Mouse (Mus musculus): ENCODE measurements around the gene Tmem51.

The Tmem51 gene

DNA sequence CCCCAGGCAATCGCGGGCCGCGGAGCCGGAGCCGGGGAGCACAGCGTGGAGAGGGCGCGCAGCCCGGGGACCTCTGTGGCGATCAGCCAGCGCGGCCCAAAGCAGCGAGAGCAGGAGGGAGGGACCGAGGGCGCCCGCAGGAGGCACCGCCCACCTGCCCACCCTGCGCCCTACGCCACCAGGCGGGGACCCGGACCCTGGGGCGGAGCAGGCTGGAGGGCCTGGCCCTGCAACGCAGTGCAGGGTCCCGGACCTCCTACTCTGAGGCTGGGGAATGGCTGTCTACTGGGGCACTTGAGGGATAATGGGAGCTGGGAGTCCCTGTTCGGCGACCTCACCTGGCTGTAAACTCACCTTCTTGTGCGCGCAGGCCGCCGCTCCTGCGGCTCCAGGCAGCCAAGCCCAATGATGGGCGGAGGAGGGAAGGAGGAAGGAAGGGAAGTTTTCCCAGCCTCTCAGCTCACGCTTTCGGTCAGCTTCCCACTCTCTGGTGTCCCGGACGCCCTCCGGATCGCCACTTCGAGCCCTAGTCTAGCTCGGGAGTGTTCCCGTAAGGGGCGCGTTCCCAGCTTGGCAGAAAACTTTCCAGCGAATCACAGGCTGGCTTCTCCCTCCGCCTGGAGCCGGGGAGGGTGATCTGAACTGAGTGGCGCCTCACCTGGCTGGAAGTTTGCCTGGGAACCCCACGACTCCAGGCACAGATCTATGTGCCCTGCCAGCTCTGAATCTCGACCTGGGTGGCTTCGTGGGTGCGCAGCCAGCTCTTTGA lies at the start of gene Tmem51:
TSS of gene Tmem51 (minus strand) at position 174 of the 769 bp plus-strand sequence.
- in situ Hi-C loops (cut with MboI, MseI) = loop anchor here (10.0 kb wide), 1 partner anchor 1540 kb away; no protein-coding TSS in a partner anchor

DNA sequence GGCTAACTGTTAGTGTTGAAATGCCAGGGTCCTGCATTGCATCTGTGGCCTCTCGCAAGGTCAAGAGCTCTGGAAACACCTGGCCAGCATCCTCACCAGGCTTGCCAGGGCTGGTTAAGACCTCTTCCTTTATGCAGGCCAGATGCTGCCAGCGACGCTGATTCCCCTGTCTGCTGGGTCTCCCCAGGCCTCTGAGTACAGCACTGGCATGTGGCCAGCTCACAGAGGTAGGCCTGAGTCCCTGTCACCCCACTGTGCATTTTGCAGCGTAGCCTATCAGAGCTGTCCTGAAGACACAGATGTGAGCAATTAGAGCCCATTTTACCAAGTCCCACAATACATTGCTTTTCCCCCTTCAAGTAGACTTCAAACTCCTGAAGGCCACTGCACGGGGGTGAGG lies 46.1 kb upstream of the Tmem51 start:
- in situ Hi-C loops (cut with MboI, MseI) = no loop called here

DNA sequence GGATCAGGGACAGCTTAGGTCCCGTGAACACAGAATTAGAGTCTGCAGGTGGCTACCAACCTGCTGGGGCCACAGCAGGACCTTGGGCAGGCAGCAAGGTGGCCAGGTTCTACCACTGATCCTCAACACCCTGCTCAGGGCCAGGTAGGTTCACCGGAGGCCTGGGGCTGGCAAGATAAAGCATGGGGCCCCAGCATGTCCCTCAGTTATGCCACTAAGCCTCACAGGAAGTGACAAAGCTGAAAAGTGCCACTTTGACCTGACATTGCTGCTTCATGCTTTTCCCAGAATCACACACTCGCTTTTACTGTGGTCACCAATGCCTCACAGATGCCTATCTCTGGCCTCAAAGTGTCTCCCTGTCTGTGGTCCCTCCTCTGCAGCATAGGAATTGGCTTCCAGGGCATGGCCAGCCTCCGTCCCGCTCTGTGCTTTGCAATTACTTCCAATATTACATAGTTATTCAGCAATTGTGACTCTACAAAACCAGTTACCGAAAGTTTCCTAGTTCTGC lies 43.2 kb upstream of the Tmem51 start:
- in situ Hi-C loops (cut with MboI, MseI) = no loop called here

DNA sequence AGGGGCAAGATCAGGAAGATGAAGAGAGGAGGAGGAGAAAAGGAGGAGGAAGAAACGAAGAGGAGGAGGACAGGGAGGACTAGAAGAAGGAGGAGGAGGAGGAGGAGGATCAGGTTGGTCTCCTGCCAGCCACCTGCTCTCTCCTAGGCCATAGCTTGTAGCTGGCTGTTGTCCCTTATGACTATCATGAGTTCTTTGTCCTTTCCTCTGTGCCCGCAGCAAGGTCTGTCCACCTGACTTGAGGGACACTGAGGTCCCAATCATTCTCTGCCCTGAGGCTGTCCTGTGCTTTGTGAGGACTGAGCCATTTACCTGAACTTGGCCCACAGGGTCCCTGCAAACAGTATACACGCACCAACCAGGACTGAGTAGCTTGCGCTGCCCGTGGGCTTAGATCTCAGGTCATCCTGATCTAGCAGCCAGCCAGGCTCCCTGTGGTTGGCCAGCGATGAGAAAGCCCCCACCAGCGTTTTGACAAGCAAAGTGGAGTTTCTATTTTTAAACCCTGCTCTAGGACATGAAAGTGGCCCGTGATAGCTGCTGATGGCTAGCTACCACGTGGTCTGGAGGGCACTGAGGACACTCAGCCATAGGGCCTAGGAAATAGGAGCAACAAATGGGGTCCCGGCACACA lies 42.7 kb upstream of the Tmem51 start:
- in situ Hi-C loops (cut with MboI, MseI) = no loop called here

DNA sequence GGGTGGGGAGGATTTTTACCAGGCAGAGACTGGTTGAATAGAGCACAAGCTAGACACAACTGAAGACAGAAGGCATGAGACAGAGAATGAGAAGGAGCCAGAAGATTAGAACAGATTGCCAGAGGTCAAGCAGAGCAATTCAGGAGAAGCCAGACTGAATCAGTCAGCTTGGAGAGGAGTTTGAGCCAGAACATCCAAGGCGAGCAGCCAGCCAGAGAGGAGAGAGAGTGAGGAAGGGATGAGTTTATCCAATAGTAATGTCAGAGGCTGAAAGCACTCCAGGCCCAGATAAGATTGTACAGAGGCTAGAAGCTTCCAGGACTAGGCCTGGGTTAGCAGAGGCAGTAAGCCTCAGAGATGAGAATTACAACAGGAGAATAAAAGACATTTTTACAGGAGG lies 37.1 kb upstream of the Tmem51 start:
- in situ Hi-C loops (cut with MboI, MseI) = no loop called here

DNA sequence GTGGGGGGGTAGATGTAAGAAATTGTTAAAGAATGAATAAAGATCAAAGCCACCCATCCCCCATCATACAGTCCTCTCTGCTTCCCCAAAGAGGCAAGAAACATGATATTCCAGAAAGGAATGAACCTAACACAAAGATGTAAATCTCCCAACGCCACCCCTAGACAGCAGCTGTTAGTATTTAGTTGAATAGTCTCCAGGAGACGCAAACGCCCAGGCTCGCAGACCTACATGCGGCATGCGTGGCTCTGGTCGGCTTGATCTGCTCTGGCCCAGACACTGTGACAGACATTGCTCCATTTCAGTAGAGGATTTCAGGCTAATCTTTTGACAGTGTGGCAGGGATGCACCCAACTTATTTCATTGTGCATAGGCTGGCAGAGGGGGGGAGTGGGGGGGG lies 34.4 kb upstream of the Tmem51 start:
- in situ Hi-C loops (cut with MboI, MseI) = no loop called here

DNA sequence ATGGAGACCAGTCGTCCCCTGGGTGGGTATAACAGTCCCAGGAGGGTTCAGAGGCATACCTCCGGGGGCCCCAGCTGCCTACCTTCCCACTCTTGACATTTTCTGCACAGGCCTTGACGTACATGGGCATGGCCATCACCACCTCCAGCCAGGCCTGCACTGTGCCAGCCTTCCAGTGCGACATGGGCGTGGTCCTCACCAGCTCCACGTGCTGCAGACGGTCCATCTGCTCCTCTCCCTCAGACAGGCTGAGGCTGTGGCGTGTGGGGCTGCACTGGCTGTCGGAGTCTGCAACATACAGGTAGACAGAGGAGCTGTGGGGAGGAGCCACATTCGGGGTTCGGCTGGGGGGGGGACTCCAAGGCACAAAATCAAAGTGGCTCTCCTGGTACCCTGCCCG lies 33.9 kb upstream of the Tmem51 start:
- in situ Hi-C loops (cut with MboI, MseI) = no loop called here

DNA sequence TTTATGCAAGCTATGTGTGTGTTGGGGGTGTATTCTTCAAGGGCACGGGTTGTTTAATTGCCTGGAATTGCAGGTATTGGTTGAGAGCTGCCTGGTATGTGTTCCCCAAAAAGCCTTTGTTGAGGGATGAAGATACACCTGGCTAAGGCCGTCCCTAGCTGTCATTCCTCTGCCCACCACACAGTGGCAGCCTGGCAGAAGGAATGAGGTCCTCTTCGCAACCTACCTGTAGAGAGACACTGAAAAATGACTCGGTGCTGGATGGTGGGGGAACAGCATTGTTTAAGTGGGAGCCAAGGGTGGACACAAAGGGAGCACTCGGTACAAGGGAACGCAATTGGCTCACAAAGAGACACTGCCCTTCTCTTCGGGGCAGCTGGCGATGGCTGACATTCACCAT lies 29.2 kb upstream of the Tmem51 start:
- in situ Hi-C loops (cut with MboI, MseI) = no loop called here

DNA sequence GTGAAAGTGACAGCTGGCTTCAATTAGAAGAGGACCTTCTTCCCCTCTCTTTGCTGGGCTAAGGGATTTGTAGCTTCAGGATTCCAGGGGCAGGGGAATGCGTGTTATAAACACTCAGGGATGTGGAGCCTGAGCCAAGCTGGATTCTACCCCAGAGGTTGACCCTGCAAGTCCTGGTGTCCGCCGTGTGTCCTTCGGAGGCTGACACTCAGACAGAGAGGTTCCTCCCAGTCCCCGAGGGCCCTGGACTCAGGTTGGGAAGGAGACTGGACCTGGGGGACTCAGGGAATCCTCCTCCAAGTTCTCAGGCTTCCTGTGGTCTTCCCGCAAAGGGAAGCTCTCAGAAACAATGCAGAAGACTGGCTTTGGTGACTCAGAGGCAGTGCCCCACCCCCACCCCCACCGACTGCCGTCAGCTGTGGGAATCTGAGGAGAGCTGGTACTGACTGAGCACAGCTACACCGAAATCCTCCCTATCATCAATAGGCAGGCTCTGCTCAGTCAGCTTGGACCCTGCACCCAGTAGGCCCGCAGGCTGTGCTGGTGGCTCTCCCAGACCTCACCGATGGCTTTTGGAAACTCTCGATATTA lies 19.1 kb upstream of the Tmem51 start:
- in situ Hi-C loops (cut with MboI, MseI) = no loop called here

DNA sequence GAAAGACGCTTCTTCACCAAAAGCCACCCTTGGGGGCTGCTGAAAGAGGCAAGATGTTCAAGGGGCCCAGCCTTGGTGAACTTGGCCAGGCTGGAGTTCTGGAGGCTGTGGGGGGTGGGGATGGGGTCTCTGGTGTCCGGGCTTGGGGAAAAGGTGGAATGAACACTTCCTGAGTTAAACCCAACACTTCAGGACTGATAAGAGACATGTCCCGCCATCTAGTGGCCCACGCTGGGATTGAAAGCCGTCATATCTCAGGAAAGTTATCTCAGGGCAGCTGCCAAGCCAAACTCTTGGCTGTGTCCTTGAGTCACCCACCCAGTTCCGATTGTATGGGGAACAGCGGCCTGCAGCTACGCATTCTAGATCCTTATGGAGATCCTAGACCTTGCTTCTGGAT lies 14.2 kb upstream of the Tmem51 start:
- in situ Hi-C loops (cut with MboI, MseI) = no loop called here

DNA sequence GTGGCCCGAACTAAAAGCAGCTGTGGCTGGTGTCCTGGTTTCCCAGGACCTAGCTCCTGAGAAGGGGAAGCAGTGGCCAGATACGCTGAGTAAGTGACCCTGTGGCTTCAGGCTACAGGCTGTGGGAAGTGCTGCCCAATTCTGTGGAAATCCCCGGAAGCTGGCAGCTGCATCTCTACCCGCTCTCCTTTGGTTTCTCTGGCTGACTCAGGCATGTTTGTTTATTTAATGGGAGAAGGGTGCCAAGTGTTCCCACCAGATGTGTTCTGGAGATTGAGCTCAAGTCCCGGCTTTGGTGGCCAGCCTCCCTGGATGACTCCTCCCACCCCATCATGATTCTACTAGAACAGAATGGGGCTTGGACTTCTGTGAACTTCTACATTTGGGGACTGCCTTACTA lies 13.8 kb upstream of the Tmem51 start:
- in situ Hi-C loops (cut with MboI, MseI) = no loop called here

DNA sequence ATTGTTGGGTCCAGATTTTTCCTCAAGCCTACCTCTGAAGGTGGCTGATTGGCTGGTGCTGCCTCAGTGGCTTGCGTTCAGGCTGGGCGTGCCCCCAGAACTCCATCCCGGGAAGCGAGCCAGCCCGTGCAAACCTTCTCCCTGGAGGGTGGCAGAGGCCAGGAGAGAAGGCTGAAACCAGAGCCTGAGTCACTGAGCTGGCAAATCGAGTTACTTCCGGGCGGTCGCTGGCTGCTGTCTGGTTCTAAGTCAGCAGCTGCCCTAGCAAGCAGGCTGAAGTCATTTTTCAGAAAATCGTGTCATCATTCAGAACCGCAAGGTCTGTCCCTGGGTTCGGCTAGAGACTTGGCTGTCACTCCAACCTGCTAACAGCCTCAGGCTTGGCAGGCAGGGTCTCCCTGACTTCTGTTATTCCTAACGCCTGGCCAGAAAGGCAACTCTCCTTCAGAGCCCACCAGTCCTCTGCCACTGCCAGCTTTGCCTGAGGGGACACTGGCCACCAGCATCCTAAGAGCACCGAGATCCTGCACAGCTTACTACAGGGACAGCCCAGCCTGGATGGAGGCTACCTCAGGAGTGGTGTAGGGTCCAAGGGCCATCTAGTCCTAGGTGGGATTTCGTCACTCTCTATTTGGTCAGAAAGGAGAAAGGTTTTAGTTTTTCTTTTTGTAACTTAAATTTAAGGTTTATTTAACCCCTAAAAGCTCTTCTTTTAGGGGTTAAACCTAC lies 11.6 kb upstream of the Tmem51 start:
- in situ Hi-C loops (cut with MboI, MseI) = no loop called here

DNA sequence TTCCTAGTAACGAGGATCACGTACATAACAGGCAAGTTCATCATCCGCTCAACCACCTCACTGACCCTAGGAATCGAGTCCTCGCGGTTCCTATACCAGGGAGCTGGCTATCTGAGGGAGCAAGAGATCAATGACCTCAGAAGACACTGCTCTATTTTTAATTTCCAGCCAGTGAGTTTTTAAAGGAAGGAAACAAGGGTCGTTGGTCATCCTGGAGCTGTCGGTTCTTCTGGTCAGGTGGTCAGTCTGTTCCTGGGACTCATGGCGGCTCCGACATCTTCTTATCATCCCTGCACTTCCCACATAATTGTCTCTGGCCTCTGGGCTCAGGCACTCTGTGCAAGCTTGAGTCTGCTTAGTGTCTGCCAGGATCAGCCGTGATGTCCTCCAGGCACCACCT lies 10.3 kb upstream of the Tmem51 start:
- in situ Hi-C loops (cut with MboI, MseI) = no loop called here

DNA sequence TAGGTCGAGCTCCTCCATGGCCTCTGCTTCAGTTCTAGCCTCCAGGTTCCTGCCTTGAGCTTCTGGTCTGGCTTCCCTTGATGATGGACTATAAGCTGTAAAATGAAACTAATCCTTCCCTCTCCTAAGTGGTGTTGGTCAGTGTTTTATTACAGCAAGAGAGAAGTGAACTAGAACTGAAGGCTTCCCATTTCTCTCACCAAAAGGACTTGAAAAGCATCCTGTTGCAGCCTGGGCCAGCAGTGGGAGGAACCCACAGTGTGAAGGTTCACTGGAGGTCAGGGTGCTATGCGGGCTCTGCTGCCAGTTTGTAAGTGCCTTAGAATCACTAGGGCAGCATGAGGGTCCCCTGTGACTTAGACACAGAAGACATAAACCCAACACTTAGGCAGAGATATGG lies 7.0 kb upstream of the Tmem51 start:
- in situ Hi-C loops (cut with MboI, MseI) = no loop called here

DNA sequence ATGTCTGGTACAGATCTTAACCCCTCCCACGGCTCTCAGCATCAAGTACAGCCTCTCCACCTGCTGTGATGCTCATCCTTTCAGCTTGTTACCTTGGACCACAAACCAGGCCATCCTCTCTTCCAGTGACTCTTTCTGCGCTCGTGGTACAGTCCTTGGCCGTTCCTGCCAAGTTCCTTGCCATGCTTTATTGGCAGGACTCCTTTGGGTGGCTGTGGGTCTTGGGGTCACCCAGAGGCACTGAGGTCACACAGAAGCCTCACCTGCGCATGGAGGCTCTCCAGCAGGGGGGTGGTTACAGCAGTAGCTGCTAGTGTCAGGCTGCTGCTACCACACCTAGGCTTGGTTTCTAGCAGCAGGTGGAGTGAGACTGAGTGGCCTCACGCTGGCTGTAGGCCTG lies 5.9 kb upstream of the Tmem51 start:
- in situ Hi-C loops (cut with MboI, MseI) = loop anchor here (10.0 kb wide), 1 partner anchor 1545 kb away; no protein-coding TSS in a partner anchor

DNA sequence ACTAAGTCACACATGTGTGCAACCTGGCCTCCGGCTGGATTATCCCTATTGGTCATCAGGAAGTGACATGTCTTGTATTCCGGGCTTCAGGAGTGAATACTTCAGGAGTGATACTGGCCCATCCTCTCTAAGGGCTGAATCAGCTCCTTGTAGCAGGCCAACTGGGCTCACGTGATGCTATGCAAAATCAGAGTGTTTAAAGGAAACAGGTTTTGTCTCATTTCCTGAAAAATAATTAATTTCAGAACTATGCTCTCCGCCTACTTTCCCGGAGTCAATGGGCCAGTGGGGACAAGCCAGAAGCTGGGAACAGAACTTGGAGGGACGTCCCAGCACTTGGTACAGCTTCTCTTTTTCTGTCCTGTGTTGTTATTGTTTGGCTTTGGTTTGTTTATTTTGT lies 4.7 kb upstream of the Tmem51 start:
- in situ Hi-C loops (cut with MboI, MseI) = loop anchor here (10.0 kb wide), 1 partner anchor 1544 kb away; no protein-coding TSS in a partner anchor

DNA sequence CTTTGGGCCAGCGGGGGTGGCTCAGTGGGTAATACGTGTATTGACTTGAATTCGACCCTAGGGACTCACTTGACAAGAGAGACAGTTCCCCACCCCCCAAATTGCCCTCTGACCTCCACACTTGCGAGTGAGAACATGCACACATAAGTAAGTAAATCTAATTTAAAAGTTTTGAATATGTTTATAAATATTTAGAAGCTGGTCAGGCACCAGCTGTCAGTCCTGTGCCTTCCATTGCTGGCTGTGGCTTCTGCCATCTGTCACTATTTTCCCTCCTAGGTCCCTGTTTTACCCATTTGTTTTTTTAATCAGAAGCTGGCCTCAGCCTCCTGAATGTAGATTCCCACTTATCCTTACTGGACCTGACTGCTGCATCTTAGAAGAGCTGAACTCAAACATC lies 4.3 kb upstream of the Tmem51 start:
- in situ Hi-C loops (cut with MboI, MseI) = loop anchor here (10.0 kb wide), 1 partner anchor 1544 kb away; no protein-coding TSS in a partner anchor

DNA sequence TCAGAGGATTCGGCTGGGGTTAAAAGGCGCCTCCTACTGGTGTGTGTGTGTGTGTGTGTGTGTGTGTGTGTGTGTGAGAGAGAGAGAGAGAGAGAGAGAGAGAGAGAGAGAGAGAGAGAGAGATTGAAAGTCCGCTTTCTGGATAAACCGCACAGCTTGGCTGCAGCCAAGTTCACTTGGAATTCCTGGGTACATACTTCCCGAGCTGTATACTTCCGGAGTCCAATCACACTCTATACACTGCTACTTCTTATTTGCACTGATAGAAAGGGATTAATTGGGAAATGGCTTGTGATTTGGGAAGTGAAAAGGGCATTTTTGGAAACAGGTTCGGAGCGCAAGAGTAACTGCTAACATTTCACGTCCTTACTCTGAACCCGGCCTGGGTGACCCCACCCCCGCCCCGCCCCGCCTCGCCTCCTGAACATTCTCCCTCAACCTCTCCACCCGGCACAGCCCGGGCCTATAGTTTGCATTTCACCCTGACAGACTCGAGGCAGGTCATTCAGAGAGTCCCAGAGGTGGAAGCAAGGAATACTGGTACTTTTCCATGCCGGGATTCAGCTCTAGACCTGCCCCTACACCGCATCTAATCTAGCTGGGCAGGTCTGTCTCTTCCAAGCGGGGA lies 946 bp upstream of the Tmem51 start:
- in situ Hi-C loops (cut with MboI, MseI) = loop anchor here (10.0 kb wide), 1 partner anchor 1540 kb away; no protein-coding TSS in a partner anchor

DNA sequence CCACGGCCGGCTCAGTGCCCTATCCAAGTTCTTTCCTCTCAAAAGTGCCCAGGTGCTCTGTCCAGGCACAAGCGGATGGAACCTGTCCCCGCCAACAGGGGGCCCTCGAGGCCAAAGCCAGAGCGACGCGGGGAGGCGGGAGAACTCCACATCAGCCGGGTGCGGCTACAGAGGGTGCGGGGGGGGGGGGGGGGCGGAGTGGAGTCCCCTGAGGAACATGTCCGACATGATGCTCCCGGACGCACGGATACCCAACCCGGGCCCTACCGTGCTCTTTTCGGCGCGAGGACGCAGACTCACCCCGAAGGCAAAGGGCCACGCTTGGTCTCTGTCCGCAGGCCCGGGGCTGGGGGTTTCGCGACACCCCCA lies 358 bp downstream of the Tmem51 start:
- in situ Hi-C loops (cut with MboI, MseI) = loop anchor here (10.0 kb wide), 1 partner anchor 1539 kb away; no protein-coding TSS in a partner anchor

DNA sequence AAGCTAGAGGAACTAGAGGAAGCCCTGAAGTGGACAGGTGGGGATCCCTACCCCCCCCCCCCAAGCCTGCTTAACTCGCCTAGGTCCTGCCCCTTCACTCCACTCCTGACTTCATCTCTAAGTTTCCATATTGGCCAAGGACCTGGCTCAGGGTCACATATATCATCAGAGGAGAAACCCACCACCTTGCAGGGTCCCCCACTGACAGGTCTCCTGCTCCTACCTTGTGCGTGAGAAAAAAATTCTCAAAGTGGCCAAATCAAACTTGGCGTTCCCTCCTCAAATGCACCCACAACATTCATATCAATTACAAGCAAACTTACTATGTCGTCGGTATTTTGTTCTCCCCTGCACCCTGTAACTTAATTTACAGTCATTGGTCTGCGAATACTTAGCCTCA lies 911 bp downstream of the Tmem51 start:
- in situ Hi-C loops (cut with MboI, MseI) = loop anchor here (10.0 kb wide), 1 partner anchor 1538 kb away; no protein-coding TSS in a partner anchor

DNA sequence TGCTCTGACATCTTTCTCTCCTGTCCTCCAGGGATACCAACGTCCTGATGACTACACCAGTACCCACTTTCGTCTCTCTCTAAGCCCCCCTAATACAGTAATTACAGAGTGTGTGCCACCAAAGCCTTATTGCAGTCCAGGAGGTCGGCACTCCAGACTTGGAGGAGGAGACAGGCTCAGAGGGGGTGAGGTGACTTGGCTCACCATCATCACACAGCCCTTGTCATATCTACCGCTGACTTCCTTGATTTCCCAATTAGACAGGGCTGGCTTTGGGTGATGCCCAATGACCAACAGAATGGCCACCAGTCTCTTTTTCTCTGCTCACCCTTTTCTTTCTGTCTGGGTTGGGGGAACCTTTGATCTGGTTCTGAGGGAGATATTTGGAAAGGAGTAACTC lies 1.4 kb downstream of the Tmem51 start:
- in situ Hi-C loops (cut with MboI, MseI) = loop anchor here (10.0 kb wide), 1 partner anchor 1538 kb away; no protein-coding TSS in a partner anchor

All from T-helper 2 cell (primary cell).